Mouse (Mus musculus) heart, embryonic 14.5 days (tissue): ENCODE measurements around the gene Olfr455. TPM values are rescaled to one million over a fixed set of nuclear protein-coding genes. Genes with fewer than 3 reads are reported as not detected.

Source experiments
- ATAC-seq: fragments of 200-750 bp; cut with Nextera tagmentation; 2 replicates; pipeline ENCODE4 v1.8.0; 2017; ENCODE audit warnings: low read depth, moderate TSS enrichment; ENCODE audit not compliant: insufficient number of reproducible peaks, insufficient read depth, low FRiP score
- H3K27ac ChIP-seq, 2 experiments: fragments of 200-500 bp in 1 of 2; fragments of 300-500 bp in 1 of 2; sonication (generic) in 1 of 2; replicated peaks in 1 of 2; 2 replicates each; pipeline ENCODE4 v1.5.1; 2012 to 2014; ENCODE audit warnings: low read depth in 2 of 2, low read length in 2 of 2, control low read depth in 1 of 2, mild to moderate bottlenecking in 1 of 2, mixed read lengths in 1 of 2; ENCODE audit not compliant: control insufficient read depth in 1 of 2, insufficient read depth in 1 of 2
- H3K27me3 ChIP-seq: fragments of 300-500 bp; sonication (generic); 2 replicates; pipeline ENCODE4 v1.6.1; 2014; ENCODE audit warnings: mild to moderate bottlenecking, low read length, control low read depth; ENCODE audit not compliant: control insufficient read depth, insufficient read depth
- H3K36me3 ChIP-seq: fragments of 300-500 bp; sonication (generic); 2 replicates; pipeline ENCODE4 v1.6.1; 2014; ENCODE audit warnings: mild to moderate bottlenecking, control low read depth, low read length, mixed read lengths; ENCODE audit not compliant: control insufficient read depth, insufficient read depth
- H3K4me1 ChIP-seq, 2 experiments: fragments of 200-500 bp in 1 of 2; fragments of 300-500 bp in 1 of 2; sonication (generic) in 1 of 2; 2 replicates each; pipeline ENCODE4 v1.6.1; 2012 to 2014; ENCODE audit warnings: low read length in 2 of 2, control low read depth in 1 of 2, mixed read lengths in 1 of 2; ENCODE audit not compliant: control insufficient read depth in 2 of 2, insufficient read depth in 2 of 2
- H3K4me2 ChIP-seq: fragments of 300-500 bp; sonication (generic); 2 replicates; pipeline ENCODE4 v1.6.1; 2014; ENCODE audit warnings: mild to moderate bottlenecking, low read length
- H3K4me3 ChIP-seq, 2 experiments: fragments of 200-500 bp in 1 of 2; fragments of 300-500 bp in 1 of 2; sonication (generic) in 1 of 2; 2 replicates each; pipeline ENCODE4 v1.5.1; 2012 to 2014; ENCODE audit warnings: low read length in 2 of 2, mild to moderate bottlenecking in 2 of 2, control low read depth in 1 of 2, low read depth in 1 of 2, moderate library complexity in 1 of 2; ENCODE audit not compliant: control insufficient read depth in 1 of 2, insufficient read depth in 1 of 2
- H3K9ac ChIP-seq: fragments of 300-500 bp; sonication (generic); 2 replicates; pipeline ENCODE4 v1.6.1; 2014; ENCODE audit warnings: mild to moderate bottlenecking, low read length
- H3K9me3 ChIP-seq: fragments of 300-500 bp; sonication (generic); 2 replicates; pipeline ENCODE4 v1.6.1; 2016; ENCODE audit warnings: low read length, control low read depth; ENCODE audit not compliant: control insufficient read depth
- WGBS: fragments of 180-500 bp; shearing (Covaris S2); extraction: QIAGEN DNeasy Blood & Tissue Kit; methylation state at CpG from one replicate; pipeline ENCODE4 v1.1.7; 2014; 5-methylcytosine and 5-hydroxymethylcytosine counted together
- polyA plus RNA-seq: library from polyadenylated mRNA; unstranded; fragments of >200 nt; fragmentation: Nextera tagmentation; extraction: Ambion mirVana; gene quantifications from 2 replicates; pipeline ENCODE4 v1.2.1, GENCODE M21; 2014

The Olfr455 gene
- polyA plus RNA-seq, 1 experiment from 2014 or later: not detected

GRCm38 (mm10) chr6:42542036-42543031, 5.1 kb downstream of the Olfr455 start:
- Histone ChIP-seq H3K27me3 (no peaks in the 10 kb centered on the region), H3K4me3 (no peak overlapping the region), H3K27ac (no peak overlapping the region), H3K9me3 (no peaks in the 10 kb centered on the region), H3K4me2 (no peak overlapping the region), H3K9ac (no peak overlapping the region), H3K36me3 (no peaks in the 10 kb centered on the region), H3K4me1 (peaks cover 0 to 4% of the 10 kb centered on the region in 2 experiments; a peak in 1 of 4 replicates)
- no peak for ATAC-seq
- 48% methylated on average over 4 of the region's 4 CpGs for WGBS

GRCm38 (mm10) chr6:42540681-42541080, 6.7 kb downstream of the Olfr455 start:
- Histone ChIP-seq H3K9ac (no peak overlapping the region), H3K4me2 (no peak overlapping the region), H3K9me3 (no peaks in the 10 kb centered on the region), H3K27ac (no peak overlapping the region), H3K27me3 (no peaks in the 10 kb centered on the region), H3K4me3 (no peak overlapping the region), H3K36me3 (no peaks in the 10 kb centered on the region), H3K4me1 (peaks cover 0 to 3% of the 10 kb centered on the region in 2 experiments; a peak in 1 of 4 replicates)
- 91% methylated on average over 1 of the region's 1 CpGs for WGBS
- ATAC-seq: no peak

DNA sequence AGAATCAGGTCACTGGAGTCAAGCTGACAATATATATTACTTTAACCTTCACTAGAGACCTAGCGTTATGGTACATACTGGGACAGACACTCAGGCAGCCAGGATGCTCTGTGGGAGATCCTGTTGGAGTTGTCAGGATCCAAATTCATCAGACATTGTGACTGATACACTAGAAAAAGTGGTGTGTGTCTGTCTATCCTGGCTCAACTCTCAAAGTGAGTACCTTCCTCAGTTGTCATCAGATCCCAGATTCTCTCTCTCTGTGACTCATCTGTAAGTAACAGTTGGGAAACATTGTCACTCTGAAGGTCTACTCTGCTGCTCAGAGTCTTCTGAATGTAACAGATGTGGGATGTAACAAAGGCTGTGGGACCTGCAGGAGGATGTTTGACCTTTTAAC, 7.7 kb downstream of the Olfr455 start:
- H3K27me3 ChIP-seq: no peaks in the 10 kb centered on the region
- no peaks in the 10 kb centered on the region for H3K4me1 ChIP-seq
- H3K9me3 ChIP-seq: no peaks in the 10 kb centered on the region
- no peak for ATAC-seq
- no peak overlapping the region for H3K9ac ChIP-seq
- no peaks in the 10 kb centered on the region for H3K36me3 ChIP-seq
- WGBS: 91% methylated on average over 1 of the region's 1 CpGs
- H3K27ac ChIP-seq: no peak overlapping the region
- no peak overlapping the region for H3K4me2 ChIP-seq
- no peak overlapping the region for H3K4me3 ChIP-seq

GRCm38 (mm10) chr6:42513461-42513860, 33.9 kb downstream of the Olfr455 start:
- Histone ChIP-seq H3K27ac (no peak overlapping the region), H3K4me2 (no peak overlapping the region), H3K9ac (no peak overlapping the region), H3K36me3 (no peaks in the 10 kb centered on the region), H3K4me3 (no peak overlapping the region), H3K27me3 (no peaks in the 10 kb centered on the region), H3K4me1 (no peaks in the 10 kb centered on the region), H3K9me3 (no peaks in the 10 kb centered on the region)
- WGBS: 56% methylated on average over 1 of the region's 1 CpGs
- ATAC-seq: no peak

DNA sequence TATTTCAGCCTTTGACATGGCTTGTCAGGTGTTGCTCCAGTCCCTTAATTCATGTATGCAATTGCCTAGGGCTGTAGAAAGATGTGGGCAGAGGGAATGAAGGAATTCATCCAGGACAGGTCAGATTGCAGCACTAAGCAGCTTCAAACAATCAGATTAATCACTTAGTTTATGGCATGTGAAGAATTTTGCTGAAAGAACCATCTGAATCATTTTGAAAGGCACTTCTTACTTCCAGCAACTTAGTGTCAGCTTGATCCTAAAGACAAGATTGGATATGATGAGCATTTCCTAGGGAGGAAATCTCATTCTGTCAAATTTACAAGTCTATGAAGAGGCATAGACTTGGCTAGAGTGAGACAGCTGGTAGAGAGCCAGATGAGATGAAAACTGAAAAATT, 38.1 kb downstream of the Olfr455 start:
- Histone ChIP-seq H3K27me3 (no peaks in the 10 kb centered on the region), H3K4me1 (no peaks in the 10 kb centered on the region), H3K9ac (no peak overlapping the region), H3K36me3 (no peaks in the 10 kb centered on the region), H3K4me2 (no peak overlapping the region), H3K9me3 (no peaks in the 10 kb centered on the region), H3K27ac (no peak overlapping the region), H3K4me3 (no peak overlapping the region)
- no peak for ATAC-seq

DNA sequence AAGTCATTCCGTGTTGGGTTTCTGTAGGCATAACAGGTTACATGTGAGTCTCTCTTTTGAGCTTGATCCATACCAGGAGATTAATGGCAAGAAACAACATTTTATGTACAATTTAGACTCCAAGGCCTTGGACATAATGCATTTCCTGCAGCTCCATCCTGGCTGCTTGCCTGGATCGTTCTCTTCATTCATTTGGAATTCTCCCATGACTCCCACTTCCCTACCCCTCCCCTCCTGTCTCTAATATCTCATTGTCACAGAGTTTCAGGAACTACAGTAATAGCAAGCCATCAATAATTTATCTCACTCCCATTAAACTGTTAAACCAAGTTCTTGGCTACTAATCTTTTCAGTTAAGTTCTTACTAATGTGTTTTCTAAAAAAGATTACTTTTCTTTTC, 43.9 kb downstream of the Olfr455 start:
- 75% methylated on average over 2 of the region's 2 CpGs for WGBS
- ATAC-seq: no peak
- Histone ChIP-seq H3K27ac (no peak overlapping the region), H3K4me3 (no peak overlapping the region), H3K4me2 (no peak overlapping the region), H3K9me3 (no peaks in the 10 kb centered on the region), H3K36me3 (no peaks in the 10 kb centered on the region), H3K4me1 (no peaks in the 10 kb centered on the region), H3K9ac (no peak overlapping the region), H3K27me3 (no peaks in the 10 kb centered on the region)

DNA sequence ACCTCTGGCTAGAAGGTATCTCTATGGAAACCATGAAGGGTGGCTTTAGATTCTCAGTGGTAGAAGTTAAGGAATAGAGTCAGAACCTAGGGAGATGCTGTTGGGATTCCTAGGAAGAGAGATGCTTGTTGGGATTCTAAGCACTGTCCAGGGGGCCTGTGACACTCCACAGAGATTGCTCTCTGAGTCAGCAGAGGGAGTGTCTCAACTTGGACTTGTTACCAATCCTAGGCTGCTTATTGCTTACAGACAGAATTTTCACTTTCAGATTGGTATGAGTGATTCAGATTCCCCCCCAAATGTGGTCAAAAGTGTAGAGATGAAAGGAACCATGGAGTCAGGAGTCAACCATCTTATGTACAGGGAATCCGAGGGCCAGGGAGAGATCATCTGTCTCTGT, 57.7 kb downstream of the Olfr455 start:
- no peak for ATAC-seq
- Histone ChIP-seq H3K4me1 (no peaks in the 10 kb centered on the region), H3K9me3 (no peaks in the 10 kb centered on the region), H3K4me3 (no peak overlapping the region), H3K4me2 (no peak overlapping the region), H3K27ac (no peak overlapping the region), H3K36me3 (no peaks in the 10 kb centered on the region), H3K9ac (no peak overlapping the region), H3K27me3 (no peaks in the 10 kb centered on the region)
- 44% methylated on average over 1 of the region's 1 CpGs for WGBS
